Mouse (Mus musculus): ENCODE data around the gene Mpp4. TPM values are rescaled to one million over a fixed set of nuclear protein-coding genes. Genes with fewer than 3 reads are reported as not detected.

Gene Mpp4
- total RNA-seq (2014; fragmentation: Nextera tagmentation) = 1.4 TPM in 1 of 2 replicates, not detected in the other
- total RNA-seq (2017) = 0.87 and 1.6 TPM in 2 replicates
- polyA plus RNA-seq (2012) = 0.05 TPM in 1 of 2 replicates, not detected in the other

DNA sequence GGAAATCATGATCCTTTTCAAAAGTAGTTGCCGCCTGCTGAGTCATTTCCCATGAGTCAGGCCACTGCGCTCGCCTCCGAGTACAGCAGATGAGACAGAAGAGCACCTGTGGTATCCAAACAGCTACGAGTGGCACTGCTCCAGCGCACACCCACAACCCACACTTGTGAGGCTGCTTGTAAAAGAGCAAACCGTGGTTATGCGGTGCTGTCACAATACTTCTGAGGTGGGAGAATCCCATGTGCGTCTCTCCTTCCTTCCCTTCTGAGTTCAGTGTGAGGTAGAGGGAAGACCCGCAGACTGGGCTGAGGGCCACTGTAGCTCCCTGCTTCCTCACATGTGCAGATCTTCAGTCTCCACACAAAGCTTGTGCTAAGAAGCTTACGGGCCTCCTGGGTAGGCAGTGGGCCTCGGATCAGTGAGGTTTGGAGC lies at the start of gene Mpp4:
Gene Mpp4 (minus strand): TSS at position 360 of the 432 bp plus-strand sequence.
- H3K4me3 ChIP-seq (ENCODE audit: low read depth, low read length) = peak within 1 kb of the TSS; percentile 38; the same call in 1 of the 2 replicates
- H3K36me3 ChIP-seq (replicated peaks) = peaks cover 53% of the 10 kb centered on the region
- H3K4me1 ChIP-seq (ENCODE audit: insufficient read depth, low read depth, low read length) = peaks cover 41% of the 10 kb centered on the region
- ATAC-seq (ENCODE audit: extremely low read depth, insufficient number of reproducible peaks, low FRiP score, poor library complexity, severe bottlenecking) (peak; percentile 85), DNase-seq (ENCODE audit: low spot score) (peak; percentile 69)
- TF ChIP-seq GATA2 (IDR thresholded peaks at IDR 0.05; ENCODE audit: borderline replicate concordance, low read depth, low read length) = no peak
- no peak for TF ChIP-seq GATA1 (IDR thresholded peaks at IDR 0.05; ENCODE audit: borderline replicate concordance, low read length)
- TF ChIP-seq TAL1 (conservative IDR thresholded peaks at IDR 0.05; ENCODE audit: low read depth, low read length) = no peak
- no peak for TF ChIP-seq CTCF (IDR thresholded peaks at IDR 0.05; ENCODE audit: low read depth, low read length)
- no peak for TF ChIP-seq POLR2AphosphoS5 (IDR thresholded peaks at IDR 0.05; ENCODE audit: insufficient replicate concordance, low read depth, low read length)
- H3K27me3 ChIP-seq (ENCODE audit: insufficient read depth, low read length) = peaks cover 4% of the 10 kb centered on the region; the same call in 1 of the 2 replicates
- H3K9me3 ChIP-seq (replicated peaks) = no peaks in the 10 kb centered on the region

DNA sequence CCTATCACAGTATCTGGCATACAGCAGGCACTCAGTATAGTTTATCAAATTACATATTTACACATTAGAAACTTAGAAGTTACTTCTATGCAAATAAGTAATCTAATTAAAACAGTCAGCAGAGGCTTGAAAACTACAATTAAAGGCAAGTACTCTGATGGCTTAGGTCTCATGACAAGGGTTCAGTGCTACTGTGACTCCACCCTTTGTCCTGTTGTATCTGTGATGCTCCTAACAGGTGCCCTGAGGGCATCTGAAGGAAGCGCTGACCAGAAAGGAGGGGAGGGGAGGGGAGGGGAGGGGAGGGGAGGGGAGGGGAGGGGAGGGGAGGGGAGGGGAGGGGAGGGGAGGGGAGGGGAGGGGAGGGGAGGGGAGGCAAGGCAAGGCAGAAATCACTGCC lies 49.8 kb upstream of the Mpp4 start:
- H3K27me3 ChIP-seq (ENCODE audit: insufficient read depth, low read length) = no peaks in the 10 kb centered on the region
- H3K9me3 ChIP-seq (replicated peaks) = no peaks in the 10 kb centered on the region
- TF ChIP-seq GATA2 (IDR thresholded peaks at IDR 0.05; ENCODE audit: borderline replicate concordance, low read depth, low read length) (no peak), POLR2AphosphoS5 (IDR thresholded peaks at IDR 0.05; ENCODE audit: insufficient replicate concordance, low read depth, low read length) (no peak), TAL1 (conservative IDR thresholded peaks at IDR 0.05; ENCODE audit: low read depth, low read length) (no peak), CTCF (IDR thresholded peaks at IDR 0.05; ENCODE audit: low read depth, low read length) (no peak), GATA1 (IDR thresholded peaks at IDR 0.05; ENCODE audit: borderline replicate concordance, low read length) (no peak)
- no peak overlapping the region for H3K4me3 ChIP-seq (ENCODE audit: low read depth, low read length)
- no peaks in the 10 kb centered on the region for H3K4me1 ChIP-seq (ENCODE audit: insufficient read depth, low read depth, low read length)
- H3K36me3 ChIP-seq (replicated peaks) = peaks cover 72% of the 10 kb centered on the region
- ATAC-seq (ENCODE audit: extremely low read depth, insufficient number of reproducible peaks, low FRiP score, poor library complexity, severe bottlenecking) (no peak), DNase-seq (ENCODE audit: low spot score) (no peak)

DNA sequence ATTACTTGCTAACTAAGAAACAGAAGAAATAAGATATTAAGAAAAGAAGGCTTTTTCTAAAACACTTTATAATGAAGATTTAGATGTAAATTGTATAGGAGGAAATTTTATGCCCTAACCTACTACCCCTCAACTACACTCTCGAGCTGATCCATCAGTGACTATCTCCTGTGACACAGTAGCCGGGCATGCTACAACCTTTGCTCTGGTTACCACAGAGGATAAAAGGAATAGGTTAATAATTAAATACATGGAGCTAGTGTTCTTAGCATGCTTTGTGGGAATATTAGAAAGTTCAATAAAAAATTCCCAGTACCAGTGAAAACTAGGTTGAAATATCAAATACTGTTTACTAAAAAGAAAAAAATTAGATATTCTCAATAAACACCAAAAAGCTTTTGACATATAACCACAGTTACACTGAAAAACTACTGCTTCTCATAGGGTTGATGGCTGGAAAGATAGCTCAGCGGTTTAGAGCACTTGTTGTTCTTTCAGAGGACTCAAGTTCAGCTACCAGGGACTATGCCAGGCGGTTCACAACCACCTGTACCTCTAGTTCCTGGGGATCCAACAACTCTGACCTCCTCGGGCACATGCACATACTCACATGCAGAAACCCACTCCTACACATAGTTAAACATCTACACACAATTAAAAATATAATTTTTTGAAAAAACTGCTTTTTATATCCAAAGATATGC lies 49.0 kb upstream of the Mpp4 start:
- ATAC-seq (ENCODE audit: extremely low read depth, insufficient number of reproducible peaks, low FRiP score, poor library complexity, severe bottlenecking) = no peak
- no peak for DNase-seq (ENCODE audit: low spot score)
- H3K9me3 ChIP-seq (replicated peaks) = no peaks in the 10 kb centered on the region

DNA sequence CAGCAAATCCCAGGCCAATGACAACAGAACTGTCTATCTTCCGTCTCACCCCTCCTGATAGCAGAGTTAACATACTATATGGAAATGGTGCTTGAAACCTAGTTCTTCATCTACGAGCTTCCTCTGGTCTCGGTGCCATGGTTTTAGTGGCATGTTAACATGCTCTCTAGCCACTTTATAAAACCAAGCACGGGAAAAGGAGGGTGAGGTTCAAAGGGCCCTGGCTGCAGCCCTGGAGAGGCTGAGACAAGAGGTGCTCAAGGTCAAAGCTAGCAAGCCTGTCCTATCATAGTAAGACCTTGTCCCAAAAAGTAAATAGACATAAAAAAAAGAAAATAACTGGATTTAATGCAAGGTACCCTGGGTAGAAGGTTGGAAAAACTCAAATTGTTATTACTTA lies 48.5 kb upstream of the Mpp4 start:
- DNase-seq (ENCODE audit: low spot score) = no peak
- TF ChIP-seq CTCF (IDR thresholded peaks at IDR 0.05; ENCODE audit: low read depth, low read length) = no peak
- TF ChIP-seq TAL1 (conservative IDR thresholded peaks at IDR 0.05; ENCODE audit: low read depth, low read length) = no peak
- no peak for TF ChIP-seq GATA2 (IDR thresholded peaks at IDR 0.05; ENCODE audit: borderline replicate concordance, low read depth, low read length)
- no peak for TF ChIP-seq POLR2AphosphoS5 (IDR thresholded peaks at IDR 0.05; ENCODE audit: insufficient replicate concordance, low read depth, low read length)
- TF ChIP-seq GATA1 (IDR thresholded peaks at IDR 0.05; ENCODE audit: borderline replicate concordance, low read length) = no peak
- Histone ChIP-seq H3K4me3 (ENCODE audit: low read depth, low read length) (no peak overlapping the region), H3K4me1 (ENCODE audit: insufficient read depth, low read depth, low read length) (no peaks in the 10 kb centered on the region), H3K9me3 (replicated peaks) (no peaks in the 10 kb centered on the region), H3K36me3 (replicated peaks) (peaks cover 72% of the 10 kb centered on the region), H3K27me3 (ENCODE audit: insufficient read depth, low read length) (no peaks in the 10 kb centered on the region)
- no peak for ATAC-seq (ENCODE audit: extremely low read depth, insufficient number of reproducible peaks, low FRiP score, poor library complexity, severe bottlenecking)

More for the DNA sequence above, 49.0 kb upstream of the Mpp4 start:
- H3K4me1 ChIP-seq (ENCODE audit: insufficient read depth, low read depth, low read length) = no peaks in the 10 kb centered on the region
- H3K27me3 ChIP-seq (ENCODE audit: insufficient read depth, low read length) = no peaks in the 10 kb centered on the region
- H3K36me3 ChIP-seq (replicated peaks) = peaks cover 72% of the 10 kb centered on the region
- no peak overlapping the region for H3K4me3 ChIP-seq (ENCODE audit: low read depth, low read length)
- TF ChIP-seq CTCF (IDR thresholded peaks at IDR 0.05; ENCODE audit: low read depth, low read length) (no peak), TAL1 (conservative IDR thresholded peaks at IDR 0.05; ENCODE audit: low read depth, low read length) (no peak), GATA1 (IDR thresholded peaks at IDR 0.05; ENCODE audit: borderline replicate concordance, low read length) (no peak), POLR2AphosphoS5 (IDR thresholded peaks at IDR 0.05; ENCODE audit: insufficient replicate concordance, low read depth, low read length) (no peak), GATA2 (IDR thresholded peaks at IDR 0.05; ENCODE audit: borderline replicate concordance, low read depth, low read length) (no peak)

DNA sequence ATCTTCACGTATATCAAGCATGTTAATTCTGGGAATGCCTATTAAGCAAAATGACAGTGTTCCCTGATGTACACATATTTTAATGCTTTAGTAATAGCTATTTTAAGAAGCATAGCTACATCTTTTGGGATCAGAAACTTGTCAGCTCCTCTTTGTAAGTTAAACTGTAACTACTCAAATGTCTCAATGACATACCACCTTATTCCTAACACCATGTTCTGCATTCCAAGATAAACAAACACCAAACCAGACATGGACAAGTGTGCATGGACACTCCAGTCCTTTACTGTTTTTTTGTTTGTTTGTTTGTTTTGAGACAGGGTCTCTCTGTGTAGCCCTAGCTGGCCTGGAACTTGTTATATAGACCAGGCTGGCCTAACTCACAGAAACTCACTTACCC lies 45.1 kb upstream of the Mpp4 start:
- Histone ChIP-seq H3K36me3 (replicated peaks) (peaks cover 74% of the 10 kb centered on the region), H3K4me1 (ENCODE audit: insufficient read depth, low read depth, low read length) (no peaks in the 10 kb centered on the region), H3K4me3 (ENCODE audit: low read depth, low read length) (no peak overlapping the region), H3K27me3 (ENCODE audit: insufficient read depth, low read length) (no peaks in the 10 kb centered on the region), H3K9me3 (replicated peaks) (no peaks in the 10 kb centered on the region)
- no peak for ATAC-seq (ENCODE audit: extremely low read depth, insufficient number of reproducible peaks, low FRiP score, poor library complexity, severe bottlenecking)
- no peak for TF ChIP-seq GATA1 (IDR thresholded peaks at IDR 0.05; ENCODE audit: borderline replicate concordance, low read length)
- no peak for TF ChIP-seq GATA2 (IDR thresholded peaks at IDR 0.05; ENCODE audit: borderline replicate concordance, low read depth, low read length)
- no peak for TF ChIP-seq TAL1 (conservative IDR thresholded peaks at IDR 0.05; ENCODE audit: low read depth, low read length)
- no peak for TF ChIP-seq POLR2AphosphoS5 (IDR thresholded peaks at IDR 0.05; ENCODE audit: insufficient replicate concordance, low read depth, low read length)
- DNase-seq (ENCODE audit: low spot score) = no peak

DNA sequence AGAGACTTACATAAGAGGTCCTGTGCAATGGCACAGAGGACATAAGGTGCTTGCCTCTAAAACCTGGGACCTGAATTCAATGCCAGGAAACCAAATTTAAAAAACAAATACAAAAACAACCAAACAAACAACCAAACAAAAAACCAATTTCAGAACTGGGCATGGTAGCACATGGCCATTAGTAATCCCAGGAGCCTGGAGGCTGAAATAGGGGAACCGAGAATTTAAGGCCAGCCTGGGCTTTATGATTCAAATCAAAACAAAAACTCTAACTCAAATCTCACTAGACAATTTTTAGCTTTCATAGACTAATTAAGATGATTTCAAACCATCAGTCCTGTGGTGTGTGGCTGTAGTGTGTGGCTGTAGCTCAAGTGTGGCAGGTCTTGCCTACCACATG lies 41.3 kb upstream of the Mpp4 start:
- no peak for TF ChIP-seq POLR2AphosphoS5 (IDR thresholded peaks at IDR 0.05; ENCODE audit: insufficient replicate concordance, low read depth, low read length)
- DNase-seq (ENCODE audit: low spot score) (no peak), ATAC-seq (ENCODE audit: extremely low read depth, insufficient number of reproducible peaks, low FRiP score, poor library complexity, severe bottlenecking) (no peak)
- H3K9me3 ChIP-seq (replicated peaks) = no peaks in the 10 kb centered on the region
- no peaks in the 10 kb centered on the region; the same call in 1 of the 2 replicates for H3K4me1 ChIP-seq (ENCODE audit: insufficient read depth, low read depth, low read length)
- H3K4me3 ChIP-seq (ENCODE audit: low read depth, low read length) = no peak overlapping the region
- no peaks in the 10 kb centered on the region for H3K27me3 ChIP-seq (ENCODE audit: insufficient read depth, low read length)
- peaks cover 85% of the 10 kb centered on the region for H3K36me3 ChIP-seq (replicated peaks)

All from G1E (cell line).